ENCODE assay signal across 33 mouse cellular contexts in the genomic region with DNA sequence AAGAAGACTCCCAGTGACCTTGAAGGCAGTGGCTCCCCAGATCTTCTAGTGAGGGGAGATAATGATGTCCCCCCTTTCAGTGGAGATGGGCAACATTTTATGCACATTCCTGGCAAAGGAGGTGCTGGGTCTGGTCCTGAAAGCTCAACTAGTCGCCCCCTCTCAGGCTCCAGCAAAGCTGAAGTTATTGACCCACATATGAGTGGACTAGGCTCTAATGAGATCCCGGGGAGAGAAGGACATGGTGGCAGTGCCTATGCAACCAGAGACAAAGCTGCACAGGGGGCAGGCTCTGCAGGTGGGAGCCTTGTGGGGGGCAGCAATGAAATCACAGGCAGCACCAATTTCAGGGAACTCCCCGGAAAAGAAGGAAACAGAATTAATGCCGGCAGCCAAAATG. TPM values are rescaled to one million over a fixed set of nuclear protein-coding genes. Genes with fewer than 3 reads are reported as not detected.
"Had no signal": no experiment of that assay in that cellular context is flagged by ENCODE, and none has a peak within 500 bp of the region (broad histone marks: within the 10 kb centered on the region; RNA-seq: fewer than 3 reads in every experiment).

No protein-coding gene starts in this region.

- H3K9me3 ChIP-seq: embryonic facial prominence, embryonic 10.5 days; embryonic facial prominence, embryonic 12.5 days; embryonic facial prominence, embryonic 13.5 days; embryonic facial prominence, embryonic 15.5 days; forebrain, embryonic 10.5 days; forebrain, embryonic 12.5 days; forebrain, embryonic 13.5 days; forebrain, embryonic 15.5 days had no signal

- H3K4me3 ChIP-seq: embryonic facial prominence, embryonic 10.5 days; embryonic facial prominence, embryonic 12.5 days; embryonic facial prominence, embryonic 13.5 days; embryonic facial prominence, embryonic 15.5 days; erythroblast, embryonic 14.5 days; forebrain, embryonic 10.5 days; forebrain, embryonic 12.5 days; forebrain, embryonic 13.5 days; forebrain, embryonic 15.5 days; gastrocnemius, adult 2 months; heart, adult 2 months had no signal

- H3K36me3 ChIP-seq: embryonic facial prominence, embryonic 10.5 days; embryonic facial prominence, embryonic 12.5 days; embryonic facial prominence, embryonic 13.5 days; embryonic facial prominence, embryonic 15.5 days; forebrain, embryonic 10.5 days; forebrain, embryonic 12.5 days; forebrain, embryonic 15.5 days had no signal

- H3K9ac ChIP-seq: embryonic facial prominence, embryonic 12.5 days; embryonic facial prominence, embryonic 13.5 days; embryonic facial prominence, embryonic 15.5 days; forebrain, embryonic 12.5 days; forebrain, embryonic 13.5 days; forebrain, embryonic 15.5 days; forebrain, postnatal 0 days had no signal

- H3K27me3 ChIP-seq: embryonic facial prominence, embryonic 12.5 days; embryonic facial prominence, embryonic 15.5 days; forebrain, embryonic 13.5 days; forebrain, embryonic 15.5 days had no signal

- H3K27ac ChIP-seq: embryonic facial prominence, embryonic 10.5 days; embryonic facial prominence, embryonic 12.5 days; embryonic facial prominence, embryonic 13.5 days; embryonic facial prominence, embryonic 15.5 days; forebrain, embryonic 10.5 days; forebrain, embryonic 12.5 days; forebrain, embryonic 13.5 days; forebrain, embryonic 15.5 days; gastrocnemius, adult 2 months; heart, adult 2 months had no signal

- DNase-seq: cerebellum, adult 2 months; cerebellum, adult 8-10 months; cerebellum, adult 9-10 months; cerebellum, adult 9-11 months; cerebellum, postnatal 10 days; cerebellum, postnatal 14 days; cerebellum, postnatal 25 days; cerebellum, postnatal 36 days; embryo, embryonic 11 days; forebrain, postnatal 0 days; gastrocnemius, adult 2 months; gastrocnemius, postnatal 10 days; gastrocnemius, postnatal 14 days; gastrocnemius, postnatal 25 days; gastrocnemius, postnatal 36 days; heart, adult 18-20 months; heart, adult 2 months had no signal

- ATAC-seq: forebrain, embryonic 13.5 days; forebrain, embryonic 14.5 days; forebrain, embryonic 15.5 days; forebrain, embryonic 16.5 days; forebrain, postnatal 0 days had no signal

- H3K4me2 ChIP-seq: embryonic facial prominence, embryonic 12.5 days; embryonic facial prominence, embryonic 13.5 days; embryonic facial prominence, embryonic 15.5 days; forebrain, embryonic 12.5 days; forebrain, embryonic 13.5 days; forebrain, embryonic 15.5 days had no signal

- H3K4me1 ChIP-seq: embryonic facial prominence, embryonic 12.5 days; forebrain, embryonic 12.5 days; forebrain, embryonic 13.5 days; forebrain, embryonic 15.5 days had no signal

RNA-seq across cellular contexts. Expression of gene Mepe, which starts 12.4 kb away (rescaled TPM):
- polyA plus RNA-seq: cerebellum, adult 2 months; cortical plate, adult 2 months; embryonic facial prominence, embryonic 10.5 days; embryonic facial prominence, embryonic 11.5 days; embryonic facial prominence, embryonic 12.5 days; embryonic facial prominence, embryonic 13.5 days; erythroblast, embryonic 14.5 days; forebrain, embryonic 10.5 days; forebrain, embryonic 11.5 days; forebrain, embryonic 12.5 days; forebrain, embryonic 13.5 days; forebrain, embryonic 14.5 days; forebrain, embryonic 15.5 days; forebrain, embryonic 16.5 days; forebrain, postnatal 0 days; frontal cortex, adult 2 months; gonadal fat pad, adult 2 months; heart, adult 2 months had no signal

RNA-seq across cellular contexts. Expression of gene Ibsp, which starts 38.5 kb away (rescaled TPM):
- polyA plus RNA-seq: erythroblast, embryonic 14.5 days; forebrain, embryonic 10.5 days; forebrain, embryonic 11.5 days; forebrain, embryonic 12.5 days; gonadal fat pad, adult 2 months had no signal
